Mouse (Mus musculus): ENCODE measurements around the gene Taf5.

The Taf5 gene

GRCm38 (mm10) chr19:47065860-47066259 is 1.7 kb upstream of the Taf5 start:
- DNase-seq (ENCODE audit: low spot score in 2 of 2), result no peak

- peak; percentile 86 to 93 for DNase-seq (ENCODE audit: low spot score in 2 of 2)
Observed at GRCm38 (mm10) chr19:47067924-47068611, 522 bp downstream of the Taf5 start.

- DNase-seq (ENCODE audit: low spot score in 2 of 2), result no peak
Observed at GRCm38 (mm10) chr19:47088226-47088625, 20.7 kb downstream of the Taf5 start.

- DNase-seq (ENCODE audit: low spot score in 2 of 2), result peak in 1 of 2 experiments; percentile 15
Observed at GRCm38 (mm10) chr19:47089718-47090525, 22.4 kb downstream of the Taf5 start.

GRCm38 (mm10) chr19:47090550-47091156 is 23.1 kb downstream of the Taf5 start, which contains the start of the genes Usmg5 and Pdcd11:
Gene Usmg5 (minus strand): TSS chr19:47090647.
Gene Pdcd11 (plus strand): TSS chr19:47090768.
- peak; percentile 92 to 95 for DNase-seq (ENCODE audit: low spot score in 2 of 2)

GRCm38 (mm10) chr19:47101080-47101479 is 33.5 kb downstream of the Taf5 start:
- no peak for DNase-seq (ENCODE audit: low spot score in 2 of 2)

GRCm38 (mm10) chr19:47104641-47105271 is 37.2 kb downstream of the Taf5 start:
- no peak for DNase-seq (ENCODE audit: low spot score in 2 of 2)

GRCm38 (mm10) chr19:47118634-47119033 is 51.1 kb downstream of the Taf5 start:
- no peak for DNase-seq (ENCODE audit: low spot score in 2 of 2)

- DNase-seq (ENCODE audit: low spot score in 2 of 2), result peak in 1 of 2 experiments; percentile 59
Observed at GRCm38 (mm10) chr19:47121054-47121453, 53.5 kb downstream of the Taf5 start.

GRCm38 (mm10) chr19:47122802-47123201 is 55.3 kb downstream of the Taf5 start:
- peak; percentile 50 to 79 for DNase-seq (ENCODE audit: low spot score in 2 of 2)

- peak in 1 of 2 experiments; percentile 59 for DNase-seq (ENCODE audit: low spot score in 2 of 2)
Observed at GRCm38 (mm10) chr19:47128164-47128563, 60.6 kb downstream of the Taf5 start.

GRCm38 (mm10) chr19:47128835-47129234 is 61.3 kb downstream of the Taf5 start:
- DNase-seq (ENCODE audit: low spot score in 2 of 2), result peak in 1 of 2 experiments; percentile 53

- DNase-seq (ENCODE audit: low spot score in 2 of 2), result no peak
Observed at GRCm38 (mm10) chr19:47130551-47131125, 63.1 kb downstream of the Taf5 start.
